Mouse (Mus musculus): Measurements from ENCODE around the gene Lars2. TPM values are rescaled to one million over a fixed set of nuclear protein-coding genes. Genes with fewer than 3 reads are reported as not detected.
A peak's percentile ranks its signal among the peaks of the same experiment; 100 is the strongest.
"Not testable (repeated sequence)": the region's sequence is repeated elsewhere in the genome, so short reads cannot be mapped to it uniquely, and the experiment has no call there.

The Lars2 gene
- polyA plus RNA-seq, 1 experiment: 4,688 TPM

DNA sequence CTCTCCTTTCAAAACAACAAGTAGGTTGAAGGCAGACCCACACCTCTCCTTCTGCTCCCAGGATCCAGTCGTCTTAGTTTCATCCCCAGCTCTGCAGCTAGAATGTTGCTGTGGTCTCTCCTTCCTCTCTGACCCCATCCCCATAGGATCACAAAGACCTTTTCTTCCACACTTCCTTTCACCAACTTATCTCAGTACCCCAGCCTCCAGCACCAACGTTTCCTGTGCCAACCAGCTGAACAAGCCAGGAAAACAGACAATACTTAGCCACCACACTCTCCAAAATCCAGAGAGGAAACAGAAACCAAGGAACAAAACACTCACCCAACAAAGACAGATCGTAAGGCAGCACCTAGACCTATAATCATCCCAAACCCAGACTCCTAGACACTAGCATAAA, 6.7 kb upstream of the Lars2 start:
- H3K27ac ChIP-seq (ENCODE audit: insufficient read depth, low read length): no peak overlapping the region
- no peak for TF ChIP-seq CTCF (IDR thresholded peaks at IDR 0.05; ENCODE audit: extremely low read depth, insufficient read depth, low read length)
- no peak for TF ChIP-seq POLR2A (IDR thresholded peaks at IDR 0.05; ENCODE audit: extremely low read depth, insufficient read depth, low read length)
- peaks cover 2% of the 10 kb centered on the region for H3K4me1 ChIP-seq (ENCODE audit: control insufficient read depth, insufficient read depth, low read length)
- H3K4me3 ChIP-seq (ENCODE audit: insufficient read depth, low read length): no peak overlapping the region

DNA sequence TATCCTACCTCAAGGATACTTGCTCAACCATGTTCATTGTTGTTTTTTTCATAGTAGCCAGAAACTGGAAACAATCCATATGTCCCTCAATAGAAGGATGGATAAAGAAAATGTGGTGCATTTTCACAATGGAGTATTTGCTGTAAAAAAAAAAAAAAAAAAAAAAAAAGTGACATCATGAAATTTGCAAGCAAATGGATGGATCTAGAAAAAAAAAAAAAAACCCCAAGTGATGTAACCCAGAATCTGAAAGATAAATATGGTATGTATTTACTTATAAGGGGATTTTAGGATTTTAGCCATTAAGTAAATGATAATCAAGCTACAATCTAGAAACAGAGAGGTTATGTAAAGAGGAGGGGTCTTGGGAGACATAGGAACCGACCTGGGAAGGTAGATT, 1.4 kb upstream of the Lars2 start:
- no peak overlapping the region for H3K4me3 ChIP-seq (ENCODE audit: insufficient read depth, low read length)
- TF ChIP-seq POLR2A (IDR thresholded peaks at IDR 0.05; ENCODE audit: extremely low read depth, insufficient read depth, low read length) (no peak), CTCF (IDR thresholded peaks at IDR 0.05; ENCODE audit: extremely low read depth, insufficient read depth, low read length) (no peak)
- H3K27ac ChIP-seq (ENCODE audit: insufficient read depth, low read length): no peak overlapping the region
- H3K4me1 ChIP-seq (ENCODE audit: control insufficient read depth, insufficient read depth, low read length): no peaks in the 10 kb centered on the region; the same call in 1 of the 2 replicates

DNA sequence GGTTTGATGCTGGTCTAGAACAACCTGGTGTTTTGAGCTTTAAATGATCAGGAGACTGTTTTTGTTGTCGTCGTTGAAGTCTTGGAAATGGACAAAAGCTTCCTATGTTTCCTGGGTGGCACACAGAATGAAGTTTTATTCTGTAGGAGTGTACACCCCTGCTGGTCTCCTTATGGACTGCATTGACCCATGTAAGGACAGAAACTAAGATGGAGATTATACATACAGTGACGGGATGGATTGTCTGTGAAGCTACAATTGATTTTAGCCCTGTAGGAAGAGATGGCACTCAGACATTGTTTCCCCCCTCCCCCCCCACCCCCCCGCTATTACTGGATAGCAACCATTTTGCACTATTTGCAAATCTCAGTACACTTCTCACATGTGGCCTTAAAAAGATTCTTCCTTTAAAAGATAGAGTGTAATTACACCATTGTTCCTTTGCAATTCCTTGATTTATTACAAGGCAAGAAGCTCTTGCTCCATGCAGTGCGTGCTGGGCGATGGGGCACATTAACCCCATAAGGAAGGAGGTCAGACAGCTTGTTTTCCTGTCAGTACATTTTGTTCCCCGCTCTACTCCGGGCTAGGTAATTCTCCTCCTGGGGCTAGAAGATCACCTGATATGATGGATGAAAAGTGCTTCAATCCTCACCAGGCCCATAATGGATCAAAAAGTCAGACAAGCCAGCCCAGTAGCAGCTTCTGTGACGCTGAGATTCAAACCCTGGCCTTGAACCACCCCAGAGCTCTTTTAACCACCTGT, 602 bp upstream of the Lars2 start:
- TF ChIP-seq CTCF (IDR thresholded peaks at IDR 0.05; ENCODE audit: extremely low read depth, insufficient read depth, low read length): no peak
- no peak for TF ChIP-seq POLR2A (IDR thresholded peaks at IDR 0.05; ENCODE audit: extremely low read depth, insufficient read depth, low read length)

DNA sequence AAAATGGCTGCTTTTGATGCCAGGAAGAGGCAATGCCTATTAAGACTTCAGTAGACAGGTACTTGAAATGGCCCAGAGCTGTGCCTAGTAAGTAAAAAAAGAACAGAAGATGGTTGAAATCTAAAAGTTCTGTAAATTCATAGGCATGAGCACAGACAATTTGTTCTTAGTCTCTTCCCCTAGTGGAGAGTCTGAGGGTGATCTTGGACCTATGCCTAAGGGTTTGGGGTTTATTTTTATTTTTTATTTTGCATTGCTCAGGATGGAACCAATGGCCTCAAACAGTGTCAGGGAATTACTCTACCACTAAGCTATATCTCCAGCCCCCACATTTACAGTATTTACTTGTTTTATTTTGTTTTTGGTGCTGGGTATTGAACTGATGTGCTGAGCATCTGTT, 909 bp downstream of the Lars2 start:
- no peaks in the 10 kb centered on the region; the same call in 1 of the 2 replicates for H3K4me1 ChIP-seq (ENCODE audit: control insufficient read depth, insufficient read depth, low read length)
- TF ChIP-seq POLR2A (IDR thresholded peaks at IDR 0.05; ENCODE audit: extremely low read depth, insufficient read depth, low read length) (no peak), CTCF (IDR thresholded peaks at IDR 0.05; ENCODE audit: extremely low read depth, insufficient read depth, low read length) (no peak)
- H3K4me3 ChIP-seq (ENCODE audit: insufficient read depth, low read length): peak overlapping the region; percentile 63; the same call in 1 of the 2 replicates
- no peak overlapping the region for H3K27ac ChIP-seq (ENCODE audit: insufficient read depth, low read length)

More for the DNA sequence above, 602 bp upstream of the Lars2 start:
- H3K27ac ChIP-seq (ENCODE audit: insufficient read depth, low read length): peak overlapping the region; percentile 21; the same call in 1 of the 2 replicates
- H3K4me3 ChIP-seq (ENCODE audit: insufficient read depth, low read length): peak overlapping the region; percentile 63
- no peaks in the 10 kb centered on the region; the same call in 1 of the 2 replicates for H3K4me1 ChIP-seq (ENCODE audit: control insufficient read depth, insufficient read depth, low read length)

DNA sequence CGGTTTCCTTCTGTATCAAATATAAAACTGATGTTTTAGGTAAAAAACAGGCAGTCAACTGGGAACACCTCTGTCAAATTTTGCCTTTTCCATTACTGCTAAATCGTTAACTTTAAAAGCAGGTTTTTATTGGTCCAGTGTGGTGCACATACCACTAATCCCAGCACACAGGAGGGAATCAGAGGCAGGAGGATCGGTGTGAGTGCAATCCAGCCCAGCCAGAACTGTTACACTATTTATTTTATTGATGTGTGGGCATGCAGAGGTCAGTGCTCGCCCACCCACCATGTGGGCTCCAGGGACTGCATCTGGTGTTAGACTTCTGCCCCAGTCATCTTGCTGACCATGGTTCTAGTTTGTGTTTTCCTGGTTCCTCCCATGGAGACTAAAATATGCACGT, 15.7 kb downstream of the Lars2 start:
- Histone ChIP-seq H3K4me1 (ENCODE audit: control insufficient read depth, insufficient read depth, low read length) (peaks cover 15% of the 10 kb centered on the region), H3K27ac (ENCODE audit: insufficient read depth, low read length) (no peak overlapping the region), H3K4me3 (ENCODE audit: insufficient read depth, low read length) (no peak overlapping the region)
- TF ChIP-seq POLR2A (IDR thresholded peaks at IDR 0.05; ENCODE audit: extremely low read depth, insufficient read depth, low read length) (no peak), CTCF (IDR thresholded peaks at IDR 0.05; ENCODE audit: extremely low read depth, insufficient read depth, low read length) (no peak)

DNA sequence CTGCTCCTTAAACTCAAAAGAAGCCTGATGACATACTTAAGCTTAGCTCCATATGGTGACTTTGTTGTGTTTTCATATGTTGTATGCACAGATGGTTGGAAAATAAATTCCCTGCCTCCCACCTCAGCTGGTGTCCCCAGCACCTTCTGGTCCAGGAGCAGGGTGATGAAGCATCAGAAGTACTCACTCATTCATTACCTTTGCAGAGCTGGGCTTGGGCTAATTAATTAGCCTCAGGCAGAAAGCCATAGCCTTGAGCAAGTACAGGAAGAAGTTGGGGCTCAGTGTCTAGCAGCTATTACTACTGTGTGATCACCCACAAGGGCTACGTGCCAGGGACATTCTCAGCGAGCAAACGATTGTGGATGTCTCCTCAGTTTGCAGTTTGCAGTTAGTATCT, 18.0 kb downstream of the Lars2 start:
- peaks cover 15% of the 10 kb centered on the region for H3K4me1 ChIP-seq (ENCODE audit: control insufficient read depth, insufficient read depth, low read length)
- H3K4me3 ChIP-seq (ENCODE audit: insufficient read depth, low read length): no peak overlapping the region
- TF ChIP-seq POLR2A (IDR thresholded peaks at IDR 0.05; ENCODE audit: extremely low read depth, insufficient read depth, low read length) (no peak), CTCF (IDR thresholded peaks at IDR 0.05; ENCODE audit: extremely low read depth, insufficient read depth, low read length) (no peak)
- H3K27ac ChIP-seq (ENCODE audit: insufficient read depth, low read length): peak overlapping the region; percentile 66

DNA sequence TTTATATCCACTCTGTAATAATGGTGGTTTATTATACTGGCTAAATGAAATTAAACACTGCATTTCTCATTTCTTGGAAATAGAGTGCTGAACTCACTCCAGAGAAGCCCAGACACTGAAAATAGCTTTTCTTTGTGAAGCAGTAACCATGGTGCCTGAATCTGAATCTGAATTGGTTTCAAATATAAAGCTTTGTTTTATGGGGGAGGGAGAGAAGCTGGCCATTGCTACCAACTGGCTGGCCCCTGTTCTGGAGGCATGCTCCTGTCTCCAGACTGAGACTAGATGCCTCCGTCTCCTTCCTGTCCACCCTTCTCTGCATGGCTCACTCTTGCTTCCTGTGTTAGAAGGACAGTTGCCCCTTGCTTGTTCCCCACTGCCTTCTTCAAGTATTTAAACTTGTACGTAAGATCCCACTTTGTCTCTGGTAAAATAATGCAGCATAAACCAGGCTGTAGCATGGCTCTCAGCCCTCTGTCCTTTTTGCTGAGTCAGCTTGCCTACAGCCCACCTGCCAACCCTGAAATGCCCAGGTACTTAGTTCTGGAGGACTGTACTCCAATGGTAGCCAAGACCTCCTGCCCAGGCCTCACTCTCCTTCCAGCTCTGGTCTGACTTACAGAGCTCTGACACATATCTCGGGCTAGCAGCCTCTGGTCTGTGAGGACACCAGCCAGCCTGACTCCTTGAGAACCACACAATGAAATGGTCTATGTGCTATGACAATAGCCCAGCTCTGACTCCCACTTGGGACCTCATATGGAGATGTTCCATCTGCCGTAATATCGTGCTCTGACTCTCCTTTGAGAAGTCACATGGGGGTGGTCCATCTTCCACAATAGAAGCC, 18.8 kb downstream of the Lars2 start:
- no peak for TF ChIP-seq POLR2A (IDR thresholded peaks at IDR 0.05; ENCODE audit: extremely low read depth, insufficient read depth, low read length)
- TF ChIP-seq CTCF (IDR thresholded peaks at IDR 0.05; ENCODE audit: extremely low read depth, insufficient read depth, low read length): no peak
- peak overlapping the region; percentile 66; the same call in 1 of the 2 replicates for H3K27ac ChIP-seq (ENCODE audit: insufficient read depth, low read length)
- no peak overlapping the region for H3K4me3 ChIP-seq (ENCODE audit: insufficient read depth, low read length)
- peaks cover 15% of the 10 kb centered on the region for H3K4me1 ChIP-seq (ENCODE audit: control insufficient read depth, insufficient read depth, low read length)

DNA sequence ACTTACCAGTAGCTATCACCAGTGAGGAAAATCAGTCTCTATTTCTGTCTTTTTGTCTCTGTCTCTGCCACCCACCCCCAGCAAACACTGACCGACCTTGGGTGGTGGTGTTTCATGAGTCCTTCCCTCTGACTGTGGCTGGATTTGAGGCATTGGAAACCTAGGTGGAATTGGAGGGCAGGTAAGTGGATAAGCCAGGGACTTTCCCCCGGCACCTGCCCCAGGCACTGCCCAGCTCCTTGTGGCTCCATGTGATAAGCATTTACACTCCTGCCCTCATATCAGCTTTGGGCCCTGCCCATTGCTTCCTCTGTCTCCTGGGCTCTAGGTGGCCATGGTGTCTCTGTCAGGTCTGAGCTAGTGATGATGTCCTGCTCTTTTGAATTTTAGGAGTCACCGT, 19.6 kb downstream of the Lars2 start:
- Histone ChIP-seq H3K27ac (ENCODE audit: insufficient read depth, low read length) (no peak overlapping the region), H3K4me3 (ENCODE audit: insufficient read depth, low read length) (no peak overlapping the region), H3K4me1 (ENCODE audit: control insufficient read depth, insufficient read depth, low read length) (peaks cover 15% of the 10 kb centered on the region)
- TF ChIP-seq POLR2A (IDR thresholded peaks at IDR 0.05; ENCODE audit: extremely low read depth, insufficient read depth, low read length) (no peak), CTCF (IDR thresholded peaks at IDR 0.05; ENCODE audit: extremely low read depth, insufficient read depth, low read length) (no peak)

- H3K27ac ChIP-seq (ENCODE audit: insufficient read depth, low read length); H3K4me3 ChIP-seq (ENCODE audit: insufficient read depth, low read length): not testable (repeated sequence)
- H3K4me1 ChIP-seq (ENCODE audit: control insufficient read depth, insufficient read depth, low read length): peaks cover 15% of the 10 kb centered on the region
Measured at GRCm38 (mm10) chr9:123388087-123389007, 21.6 kb downstream of the Lars2 start.
